Mouse (Mus musculus) testis, postnatal 14 days (tissue): ENCODE measurements around the gene Dcst1.

ENCODE experiments used
- DNase-seq: peaks from one replicate; pipeline ENCODE4 v3.0.0; 2021; ENCODE audit warnings: low spot score

Dcst1 gene

GRCm38 (mm10) chr3:89365153-89365485 is at the start of gene Dcst1:
Gene Dcst1 (minus strand): TSS chr3:89365253.
- DNase-seq: no peak

DNA sequence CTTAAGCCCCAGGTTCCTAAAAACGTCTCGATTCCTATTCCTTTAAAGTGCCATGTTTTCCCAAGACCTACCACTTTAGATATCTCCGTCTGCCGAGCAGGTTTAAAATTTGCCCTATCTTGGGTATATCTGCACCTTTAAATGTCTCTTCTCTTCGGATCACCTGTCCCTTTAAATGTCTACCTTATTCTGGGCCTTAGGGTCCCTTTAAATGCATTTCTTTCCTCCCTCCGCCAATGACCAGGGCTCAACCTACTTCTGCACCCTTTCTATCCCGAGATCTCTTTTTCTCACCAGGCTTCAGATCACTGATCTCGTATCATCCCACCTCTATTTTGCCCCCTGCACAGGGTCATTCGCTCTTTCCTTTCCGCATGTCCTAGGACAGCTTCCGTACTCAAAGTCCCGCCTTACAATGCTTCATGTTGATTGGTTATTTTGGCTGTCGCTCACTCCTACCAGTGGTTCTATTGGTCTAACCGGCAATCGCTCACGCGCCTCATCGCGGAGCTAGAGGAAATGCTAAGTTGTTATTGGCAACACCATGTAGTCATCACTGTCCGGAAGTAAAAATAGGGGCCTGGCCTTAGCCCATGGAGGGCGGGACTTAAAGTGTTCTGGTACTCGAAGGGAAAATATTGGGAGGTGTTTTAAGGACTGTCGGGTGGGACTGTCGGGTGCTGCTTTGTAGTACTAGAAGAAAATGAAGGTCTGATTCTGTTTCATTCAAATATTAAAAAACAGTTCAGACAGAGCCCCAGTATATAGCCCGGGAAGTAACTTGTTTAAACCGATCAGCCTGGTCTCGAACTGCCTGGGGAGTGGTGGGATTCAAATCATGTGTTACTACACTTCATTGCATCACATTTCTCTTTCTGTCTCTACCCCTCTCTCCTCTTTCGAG is 46.7 kb upstream of the Dcst1 start, which contains the start of gene Flad1:
Flad1 (minus strand) TSS at position 381 of the 904 bp plus-strand sequence.
- peak; percentile 98 for DNase-seq

DNA sequence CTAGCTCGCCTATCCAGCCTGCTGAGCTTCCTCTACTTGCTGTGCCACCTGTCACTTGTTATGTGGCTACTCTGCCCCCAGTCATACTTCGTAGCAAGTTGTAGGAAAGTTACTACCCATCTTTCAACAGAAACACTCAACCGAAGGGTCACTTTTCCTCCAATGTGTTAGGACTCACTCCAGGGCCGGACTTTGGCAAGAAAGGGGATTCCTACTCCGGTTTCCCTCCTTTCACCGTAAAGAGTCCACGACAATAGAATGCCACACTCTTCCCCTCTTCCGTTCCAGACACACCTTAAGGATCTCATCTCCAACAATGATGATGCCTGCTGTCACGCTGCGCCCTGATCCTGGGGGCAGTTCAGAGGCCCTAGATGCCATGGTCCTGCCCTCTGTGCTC is 45.8 kb upstream of the Dcst1 start:
- no peak for DNase-seq

- no peak for DNase-seq
Observed at GRCm38 (mm10) chr3:89409701-89410100, 44.6 kb upstream of the Dcst1 start.

DNA sequence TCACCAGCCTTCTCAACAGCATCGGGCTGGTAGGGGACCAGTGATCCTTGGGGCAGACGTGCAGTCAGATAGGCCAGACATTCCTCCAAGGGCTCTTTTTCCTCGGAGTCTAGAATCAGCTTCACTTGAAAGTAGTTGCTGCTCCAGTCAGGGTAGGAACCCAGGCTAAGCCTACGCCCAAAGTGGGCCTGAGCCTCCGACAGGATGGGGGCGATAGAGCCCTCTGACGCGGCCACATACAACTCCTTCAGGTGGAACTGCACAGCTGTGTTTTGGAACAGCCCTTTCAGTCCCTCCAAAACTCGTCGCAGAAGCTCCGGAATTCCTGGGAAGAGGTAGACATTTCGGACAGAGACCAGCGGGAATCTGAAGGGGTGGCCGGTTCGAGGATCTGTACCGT is 43.4 kb upstream of the Dcst1 start:
- no peak for DNase-seq

DNA sequence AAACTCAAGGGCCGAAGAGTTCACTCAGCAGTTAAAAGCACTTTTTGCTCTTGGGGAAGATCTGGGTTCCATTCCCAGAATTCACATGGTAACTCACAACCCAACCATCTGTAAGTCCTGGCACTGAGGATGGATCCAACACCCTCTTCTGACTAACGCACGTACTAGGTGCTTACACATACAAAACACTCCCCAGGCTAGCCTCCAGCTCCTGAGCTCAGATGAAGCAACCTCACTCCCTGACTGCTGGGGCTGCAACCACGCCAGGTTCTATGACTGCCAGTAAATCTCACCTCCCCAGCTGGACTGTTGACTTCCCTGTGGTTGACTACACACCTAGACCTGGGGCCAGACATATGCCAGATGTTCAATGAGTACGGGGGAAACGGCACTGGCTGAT is 41.8 kb upstream of the Dcst1 start:
- DNase-seq: no peak

GRCm38 (mm10) chr3:89402693-89403092 is 37.6 kb upstream of the Dcst1 start, which contains the start of gene Lenep:
Gene Lenep (minus strand): TSS chr3:89402793.
- no peak for DNase-seq

- DNase-seq: no peak
Observed at GRCm38 (mm10) chr3:89401329-89401728, 36.3 kb upstream of the Dcst1 start.

- no peak for DNase-seq
Observed at GRCm38 (mm10) chr3:89396654-89397005, 31.6 kb upstream of the Dcst1 start.

DNA sequence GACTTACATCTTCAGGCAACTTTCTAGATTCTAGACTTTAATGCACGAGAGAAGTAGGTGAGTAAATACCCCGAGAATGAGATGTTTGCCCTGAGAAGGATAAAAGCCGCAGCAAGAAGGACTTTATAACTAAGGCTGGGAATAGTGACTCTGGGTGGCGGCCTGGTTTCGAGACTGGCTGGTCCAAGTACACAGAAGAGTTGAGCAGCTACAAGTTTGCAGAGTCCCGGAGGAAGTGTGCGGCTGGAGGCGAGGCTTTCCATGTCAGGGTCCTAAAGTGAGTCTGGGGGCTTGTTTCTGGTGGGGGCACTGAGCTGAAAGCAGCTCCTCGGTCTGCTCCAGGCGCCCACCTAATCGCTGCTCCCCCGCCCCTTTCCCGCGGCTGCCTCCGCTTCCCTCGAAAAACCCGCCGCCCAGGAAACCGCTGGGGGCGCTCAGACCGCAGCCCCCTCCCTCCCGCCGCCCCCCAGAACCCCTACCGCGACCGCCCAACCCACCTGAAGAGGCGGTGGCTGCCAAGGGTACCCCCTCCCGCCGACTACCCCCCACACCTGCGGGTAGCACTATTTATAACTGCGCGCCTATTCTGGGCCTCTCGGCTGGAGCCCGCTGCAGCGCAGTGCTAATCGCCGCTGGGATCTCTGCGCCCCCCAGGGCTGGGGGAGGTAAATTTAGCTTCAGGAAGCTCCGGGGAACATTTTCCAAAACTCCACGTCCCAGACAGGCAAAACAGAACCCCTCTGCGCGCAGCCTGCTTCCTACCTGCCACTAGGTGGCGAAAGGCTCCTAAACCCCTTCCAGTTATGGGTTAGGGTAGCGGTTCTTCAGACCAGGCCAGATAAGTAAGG is 31.0 kb upstream of the Dcst1 start:
- peak; percentile 78 for DNase-seq

- no peak for DNase-seq
Observed at GRCm38 (mm10) chr3:89395419-89395805, 30.4 kb upstream of the Dcst1 start.

GRCm38 (mm10) chr3:89394894-89395256 is 29.8 kb upstream of the Dcst1 start:
- DNase-seq: peak; percentile 87

DNA sequence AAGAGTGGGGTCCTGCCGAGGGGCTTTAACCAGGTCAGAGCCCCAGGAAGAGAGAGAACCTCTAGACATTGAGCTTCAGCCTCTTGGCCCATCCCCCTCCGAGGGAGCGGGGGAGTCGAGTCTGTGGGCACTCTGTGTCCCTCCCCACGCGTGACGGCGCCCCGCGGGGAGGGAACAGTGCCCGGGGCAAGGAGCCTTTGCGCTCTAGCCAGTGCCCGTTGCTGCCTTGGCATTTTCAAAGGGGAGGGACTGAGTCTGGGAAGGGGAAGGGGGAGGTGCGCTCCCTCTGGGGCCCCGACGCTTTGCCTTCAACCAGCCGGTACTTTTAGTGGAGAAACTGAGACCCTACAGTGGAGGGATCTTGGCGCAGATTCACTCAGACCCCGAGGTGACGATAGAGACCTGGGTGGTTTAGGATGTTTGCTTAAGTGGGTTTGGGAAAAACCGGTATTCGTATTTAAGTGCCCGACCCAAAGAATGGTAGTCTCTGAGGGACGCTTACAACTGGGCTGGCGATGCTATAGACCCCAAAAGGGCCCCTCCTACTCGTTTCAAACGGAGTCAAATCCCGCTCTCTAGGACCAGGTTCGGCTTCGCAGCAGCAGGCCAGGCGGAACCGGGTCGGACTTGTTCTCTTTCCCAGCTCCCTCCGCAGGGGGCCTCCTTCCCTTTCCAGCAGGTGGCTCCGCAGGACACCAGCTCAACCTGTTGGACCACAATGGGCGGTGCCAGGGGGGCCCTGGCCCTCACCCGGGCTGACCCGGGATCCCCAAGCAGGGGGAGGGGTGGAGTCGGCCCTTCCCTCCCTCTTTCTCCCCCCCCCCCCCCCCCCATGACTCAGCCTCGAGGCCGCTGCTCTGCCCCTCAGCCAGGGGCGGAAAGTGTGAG is 29.2 kb upstream of the Dcst1 start, which contains the start of gene Zbtb7b:
Zbtb7b (minus strand) TSS at position 771 of the 888 bp plus-strand sequence.
- peak; percentile 86 for DNase-seq

DNA sequence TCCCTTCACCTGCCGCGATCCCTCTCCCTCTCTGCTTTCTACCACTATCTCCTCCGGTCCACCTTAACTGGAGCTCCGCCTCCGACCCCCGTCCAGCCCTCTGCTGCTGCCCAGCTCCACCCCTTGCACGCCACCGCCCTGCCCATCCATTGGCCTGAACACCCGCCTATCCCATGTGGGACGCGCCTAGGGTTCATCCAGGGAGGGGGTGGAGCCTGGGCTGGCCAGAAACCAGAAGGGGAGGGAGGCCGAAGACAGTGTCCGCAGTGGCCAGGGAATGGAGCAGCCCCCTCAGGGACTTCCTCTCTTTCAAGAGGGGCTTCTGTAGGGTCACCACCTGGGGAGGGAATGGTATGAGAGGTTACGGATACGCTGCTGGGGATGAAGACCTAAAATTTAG is 28.6 kb upstream of the Dcst1 start:
- peak; percentile 98 for DNase-seq

DNA sequence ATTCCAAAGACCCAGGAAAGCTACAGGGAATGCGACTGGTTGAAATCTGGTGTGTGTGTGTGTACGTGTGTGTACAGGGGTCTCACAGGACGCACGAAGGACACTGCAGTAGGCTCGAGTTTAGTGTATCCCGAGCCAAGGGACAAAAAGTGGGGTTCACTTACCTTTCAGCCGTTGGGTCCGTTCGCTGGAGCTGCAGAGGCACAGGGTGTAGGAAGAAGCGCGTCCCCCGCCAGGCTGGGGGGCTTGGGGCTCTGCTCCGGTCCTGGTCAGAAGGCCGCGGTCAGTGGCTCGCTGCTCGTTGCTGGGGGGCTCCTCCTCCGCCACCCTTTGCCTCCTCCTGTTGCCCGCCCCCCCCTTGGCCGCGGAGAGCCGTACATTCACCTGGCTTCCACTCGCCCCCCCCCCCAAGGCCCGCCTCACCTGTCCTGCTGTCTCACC is 27.8 kb upstream of the Dcst1 start:
- DNase-seq: no peak

- DNase-seq: peak; percentile 60
Observed at GRCm38 (mm10) chr3:89391663-89392511, 26.8 kb upstream of the Dcst1 start.

GRCm38 (mm10) chr3:89390699-89391662 is 25.9 kb upstream of the Dcst1 start:
- no peak for DNase-seq

- no peak for DNase-seq
Observed at GRCm38 (mm10) chr3:89390111-89390515, 25.1 kb upstream of the Dcst1 start.

GRCm38 (mm10) chr3:89388901-89389740 is 24.1 kb upstream of the Dcst1 start:
- no peak for DNase-seq
